Mouse (Mus musculus): ENCODE data around the gene Ptgds.

DNA sequence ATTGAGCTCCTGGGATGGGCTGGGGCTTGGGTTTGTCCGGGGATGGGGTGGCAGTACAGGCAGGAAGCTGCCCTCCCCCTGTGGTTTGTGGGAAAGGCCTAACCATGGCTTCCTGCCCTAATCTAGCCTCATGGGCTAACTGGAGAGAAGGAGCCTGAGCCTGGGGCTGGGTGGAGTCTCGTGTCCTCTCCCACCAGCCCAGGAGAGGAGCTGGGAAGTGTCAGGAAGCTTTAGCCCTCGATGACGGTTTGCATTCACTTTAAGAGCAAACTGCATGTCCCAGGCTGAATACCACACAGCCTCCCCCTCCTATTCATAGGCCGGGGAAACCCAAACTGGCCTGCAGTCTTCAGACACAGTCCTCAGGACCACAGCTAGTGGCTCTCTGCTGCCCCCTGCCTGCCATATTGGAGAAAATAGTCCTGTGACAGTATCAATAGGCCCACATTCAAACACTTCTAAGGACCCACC, 43.1 kb downstream of the Ptgds start:
- no peak for TF ChIP-seq EP300 (IDR thresholded peaks at IDR 0.05; ENCODE audit: low read depth)
- TF ChIP-seq CTCF (IDR thresholded peaks at IDR 0.05; ENCODE audit: low read depth), result peak; percentile 95
